Mouse (Mus musculus) testis, adult 2 months (tissue): Measurements from ENCODE around the gene Cfap46.

Experiments used
- CTCF ChIP-seq: fragments of 200-500 bp; IDR thresholded peaks from 2 replicates; pipeline ENCODE4 v1.5.1; 2012; ENCODE audit warnings: low read depth, mild to moderate bottlenecking, inconsistent platforms, low read length, moderate library complexity; ENCODE audit not compliant: control insufficient read depth, insufficient read depth, insufficient replicate concordance
- POLR2A ChIP-seq: fragments of 200-500 bp; IDR thresholded peaks from 2 replicates; pipeline ENCODE4 v1.6.1; 2012; ENCODE audit warnings: low read depth, mild to moderate bottlenecking, inconsistent platforms, low read length, moderate library complexity; ENCODE audit not compliant: control insufficient read depth

- TF ChIP-seq CTCF: peak; percentile 75; the same call in 1 of the 2 replicates
- no peak for TF ChIP-seq POLR2A
Measured at GRCm38 (mm10) chr7:139615767-139616766, 67.5 kb downstream of the Cfap46 start.
